Mouse (Mus musculus): Measurements from ENCODE around the gene Flnb.

Flnb gene

DNA sequence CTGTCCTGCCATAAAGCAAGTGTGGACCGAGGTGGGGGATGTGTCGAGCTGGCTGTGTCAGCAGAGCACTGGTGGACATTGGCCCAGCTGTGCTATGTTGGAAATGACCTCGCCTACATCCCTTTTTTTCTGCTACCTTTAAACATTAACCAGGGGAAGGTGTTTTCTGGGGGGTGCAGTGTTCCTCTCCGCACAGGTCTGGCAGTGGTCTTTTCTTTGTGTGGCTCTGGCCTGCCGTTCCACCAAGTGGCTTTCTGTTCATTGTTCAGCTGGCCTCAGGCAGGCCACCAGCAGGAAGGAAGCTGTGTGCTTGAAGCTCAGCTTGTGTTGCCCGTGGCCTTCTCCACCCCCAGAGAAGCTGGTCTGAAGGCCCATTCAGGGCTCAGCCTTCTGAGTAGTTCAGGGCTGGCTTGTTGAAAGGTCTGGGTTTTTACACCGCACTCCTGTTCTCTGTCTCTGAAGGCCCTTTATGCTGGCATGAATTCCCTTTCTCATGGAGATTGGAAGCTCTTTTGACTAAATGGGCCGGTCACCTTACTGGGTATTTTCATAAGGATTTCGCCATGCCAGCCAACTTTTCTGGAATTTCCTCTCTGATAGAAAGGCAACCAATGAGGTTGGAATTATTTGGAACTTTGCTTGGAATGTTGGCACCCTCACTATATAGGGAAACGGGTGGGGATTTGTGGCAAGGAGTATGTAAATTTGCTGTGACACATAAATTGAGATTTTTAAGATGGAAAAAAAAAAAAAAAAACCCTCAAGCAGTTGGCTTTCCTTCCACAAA, 8.6 kb downstream of the Flnb start:
- no peak for DNase-seq (ENCODE audit: extremely low read depth, low read depth)

DNA sequence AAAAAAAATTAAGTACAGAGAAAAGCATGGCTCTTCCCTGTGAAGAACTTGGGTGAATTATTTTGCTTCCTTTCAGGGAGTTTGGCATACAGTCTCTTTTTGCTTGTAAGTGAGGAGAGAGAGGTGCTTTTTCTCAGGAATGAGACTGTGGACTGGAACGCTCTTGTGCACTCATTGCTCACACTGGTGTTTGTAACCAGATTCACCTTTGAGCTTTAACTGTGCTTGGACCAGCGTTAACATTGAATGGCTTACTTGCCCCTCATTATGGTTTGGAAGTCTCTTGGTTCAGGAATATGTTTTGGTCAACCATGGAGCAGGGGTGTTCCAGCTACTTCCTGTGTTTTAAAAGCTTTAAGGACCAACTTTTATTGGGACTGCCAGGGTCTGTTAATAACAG, 11.4 kb downstream of the Flnb start:
- no peak for DNase-seq (ENCODE audit: extremely low read depth, low read depth)

DNA sequence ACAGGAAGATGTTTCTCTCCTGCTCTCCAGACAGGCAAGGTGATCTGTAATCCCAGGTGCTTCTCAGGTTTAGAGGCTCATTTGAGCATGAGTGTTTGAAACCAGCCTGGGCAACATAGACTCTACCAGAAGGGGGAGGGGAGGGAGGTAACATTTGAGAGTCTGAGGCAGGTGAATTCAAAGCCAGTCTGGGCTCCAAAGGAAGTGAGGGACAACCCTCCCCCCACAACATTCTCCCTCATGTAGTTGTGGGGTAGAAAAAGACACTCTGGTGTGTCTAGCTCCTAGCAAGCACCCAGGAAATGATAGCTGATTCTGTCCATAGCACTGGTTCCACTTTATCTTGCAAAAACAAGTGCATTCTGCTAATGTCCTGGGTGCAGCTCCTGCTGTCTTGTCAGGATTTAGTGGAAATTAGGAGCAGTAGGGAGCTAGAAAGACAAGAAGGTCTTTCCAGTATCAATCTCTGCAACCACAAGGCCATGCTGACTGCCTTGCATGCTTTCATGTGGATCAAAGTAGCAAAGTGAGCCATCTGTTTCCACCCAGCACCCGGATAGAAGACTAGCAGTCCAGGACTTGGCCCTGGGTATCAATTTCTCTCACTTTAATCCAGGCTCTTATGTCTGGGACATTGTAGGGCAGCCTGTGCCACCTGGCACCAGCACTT, 14.1 kb downstream of the Flnb start:
- DNase-seq (ENCODE audit: extremely low read depth, low read depth), result no peak

DNA sequence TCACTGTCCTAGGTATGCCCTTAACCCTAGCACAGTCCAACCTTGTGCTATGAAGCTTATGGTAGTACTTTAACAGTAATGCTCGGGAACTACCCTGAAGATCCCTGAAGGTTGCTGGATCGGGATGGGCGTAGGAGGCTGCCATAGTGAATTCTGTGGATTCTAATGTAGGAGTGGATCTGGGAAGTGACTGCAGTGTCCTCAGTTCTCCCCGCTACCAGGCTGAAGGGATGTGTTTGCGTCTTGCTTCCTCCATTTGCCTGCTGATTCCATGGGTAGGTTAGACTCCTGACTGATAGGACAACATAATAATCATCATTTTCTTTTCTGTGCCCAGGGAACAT, 14.7 kb downstream of the Flnb start:
- DNase-seq (ENCODE audit: extremely low read depth, low read depth), result no peak

- DNase-seq (ENCODE audit: extremely low read depth, low read depth), result no peak
These were observed 15.7 kb downstream of the Flnb start for GRCm38 (mm10) chr14:7833458-7833857.

DNA sequence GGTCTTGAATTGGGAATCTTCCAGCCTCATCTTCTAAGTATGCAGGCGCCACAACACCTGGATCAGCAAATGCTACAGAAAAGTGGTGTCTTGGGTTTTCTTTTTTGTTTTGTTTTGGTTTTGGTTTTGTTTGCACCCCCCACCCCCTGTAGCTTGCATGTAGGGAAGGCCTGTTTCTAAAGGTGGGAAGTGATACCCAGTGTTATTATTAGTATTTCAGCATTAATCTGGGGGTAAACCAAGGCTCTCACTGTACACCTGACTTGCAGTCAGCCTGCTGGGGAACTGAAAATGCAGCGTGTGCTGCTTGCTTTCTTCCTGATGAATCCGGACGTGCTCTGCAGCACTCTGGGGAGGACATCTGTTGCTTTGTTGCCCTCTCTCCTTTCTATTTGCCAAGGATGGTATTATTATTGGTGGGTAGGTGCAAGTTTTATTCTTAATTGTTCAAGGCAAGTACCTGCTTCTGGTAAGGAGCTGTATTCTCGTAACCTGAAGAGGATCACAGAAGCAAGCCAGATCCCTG, 20.9 kb downstream of the Flnb start:
- no peak for DNase-seq (ENCODE audit: extremely low read depth, low read depth)

GRCm38 (mm10) chr14:7839950-7840514, 22.3 kb downstream of the Flnb start:
- DNase-seq (ENCODE audit: extremely low read depth, low read depth), result no peak

- DNase-seq (ENCODE audit: extremely low read depth, low read depth), result no peak
These were observed 25.0 kb downstream of the Flnb start for GRCm38 (mm10) chr14:7842631-7843332.

- no peak for DNase-seq (ENCODE audit: extremely low read depth, low read depth)
These were observed 28.9 kb downstream of the Flnb start for GRCm38 (mm10) chr14:7846696-7847095.

GRCm38 (mm10) chr14:7847746-7848232, 30.0 kb downstream of the Flnb start:
- no peak for DNase-seq (ENCODE audit: extremely low read depth, low read depth)

- DNase-seq (ENCODE audit: extremely low read depth, low read depth), result no peak
These were observed 33.2 kb downstream of the Flnb start for GRCm38 (mm10) chr14:7850913-7851312.

GRCm38 (mm10) chr14:7851543-7852065, 33.8 kb downstream of the Flnb start:
- DNase-seq (ENCODE audit: extremely low read depth, low read depth), result no peak

- DNase-seq (ENCODE audit: extremely low read depth, low read depth), result no peak
These were observed 35.9 kb downstream of the Flnb start for GRCm38 (mm10) chr14:7853691-7854090.

DNA sequence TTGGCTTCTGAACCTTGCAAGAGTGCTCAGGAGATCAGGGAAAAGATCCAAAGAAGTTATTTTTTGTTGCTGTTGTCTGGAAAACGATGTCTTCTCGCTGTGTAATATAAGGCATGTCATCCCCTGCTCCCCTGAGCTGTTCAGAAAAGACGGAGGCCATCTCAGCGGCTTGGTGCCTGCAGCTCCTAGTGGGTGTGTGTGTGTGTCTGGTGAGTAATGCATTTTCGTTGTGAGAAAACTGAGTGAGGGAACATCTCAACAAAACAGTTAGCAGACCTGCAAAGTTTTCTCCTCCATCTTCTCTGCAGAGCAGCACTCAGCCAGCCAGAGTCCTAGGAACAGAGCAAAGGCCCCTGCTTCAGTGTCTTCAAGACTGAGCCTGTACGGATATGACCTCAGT, 36.6 kb downstream of the Flnb start:
- no peak for DNase-seq (ENCODE audit: extremely low read depth, low read depth)

DNA sequence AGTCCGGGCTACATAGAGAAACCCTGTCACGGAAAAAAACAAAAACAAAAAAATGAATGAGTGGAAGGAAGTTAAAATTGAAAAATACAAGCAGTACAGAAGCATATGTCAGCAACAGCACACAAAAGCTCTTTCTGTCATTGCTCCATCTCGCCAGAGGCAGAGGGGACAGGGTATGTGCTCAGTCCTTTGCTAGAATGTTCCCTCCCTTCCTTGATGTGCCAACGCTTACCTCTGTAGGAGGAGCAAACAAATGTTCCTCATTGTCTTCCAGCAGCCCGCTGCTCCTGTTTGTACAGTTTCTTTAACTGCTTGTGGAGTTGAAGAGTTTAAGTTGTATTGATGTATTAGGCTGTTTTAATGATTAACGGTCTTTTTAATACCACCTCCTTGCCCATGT, 37.3 kb downstream of the Flnb start:
- no peak for DNase-seq (ENCODE audit: extremely low read depth, low read depth)

DNA sequence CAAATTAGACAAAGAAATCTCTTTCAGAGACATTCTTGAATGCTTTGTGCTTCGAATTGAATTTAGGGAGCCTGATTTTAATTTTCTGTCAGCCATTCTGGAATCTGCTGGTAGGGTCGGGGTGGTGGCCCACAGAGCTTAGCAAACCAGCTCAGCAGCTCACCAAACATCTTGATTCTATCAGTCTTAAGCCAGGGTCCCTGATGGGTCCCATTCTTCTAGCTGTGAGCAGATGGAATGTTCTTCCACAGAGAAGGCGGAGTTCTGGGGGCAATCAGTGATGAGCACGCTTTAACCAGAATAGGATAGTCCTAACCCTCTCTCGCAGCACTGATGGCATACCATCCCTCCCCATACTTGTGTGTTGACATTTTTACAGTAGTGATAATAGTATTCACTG, 37.7 kb downstream of the Flnb start:
- no peak for DNase-seq (ENCODE audit: extremely low read depth, low read depth)

DNA sequence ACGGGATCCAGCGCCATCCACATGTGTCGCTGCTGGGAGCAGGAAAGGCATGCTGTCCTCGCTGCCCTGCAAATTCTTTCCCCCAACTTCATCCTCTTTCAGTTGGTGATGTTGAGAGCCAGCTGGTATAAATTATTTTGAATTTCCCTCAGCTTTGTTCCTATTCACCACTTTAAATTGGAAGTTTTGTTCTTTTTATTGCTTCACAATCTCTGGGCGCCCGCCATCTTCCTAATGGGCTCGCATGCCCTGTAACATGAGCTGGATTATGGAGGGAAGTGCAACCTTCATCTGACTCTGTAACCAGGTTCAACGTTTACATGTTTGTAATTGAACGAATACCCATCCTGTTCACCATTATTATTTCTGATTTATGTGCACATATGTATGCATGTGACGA, 38.6 kb downstream of the Flnb start:
- no peak for DNase-seq (ENCODE audit: extremely low read depth, low read depth)

GRCm38 (mm10) chr14:7857835-7858234, 40.1 kb downstream of the Flnb start:
- DNase-seq (ENCODE audit: extremely low read depth, low read depth), result no peak

GRCm38 (mm10) chr14:7858430-7858829, 40.7 kb downstream of the Flnb start:
- DNase-seq (ENCODE audit: extremely low read depth, low read depth), result no peak

DNA sequence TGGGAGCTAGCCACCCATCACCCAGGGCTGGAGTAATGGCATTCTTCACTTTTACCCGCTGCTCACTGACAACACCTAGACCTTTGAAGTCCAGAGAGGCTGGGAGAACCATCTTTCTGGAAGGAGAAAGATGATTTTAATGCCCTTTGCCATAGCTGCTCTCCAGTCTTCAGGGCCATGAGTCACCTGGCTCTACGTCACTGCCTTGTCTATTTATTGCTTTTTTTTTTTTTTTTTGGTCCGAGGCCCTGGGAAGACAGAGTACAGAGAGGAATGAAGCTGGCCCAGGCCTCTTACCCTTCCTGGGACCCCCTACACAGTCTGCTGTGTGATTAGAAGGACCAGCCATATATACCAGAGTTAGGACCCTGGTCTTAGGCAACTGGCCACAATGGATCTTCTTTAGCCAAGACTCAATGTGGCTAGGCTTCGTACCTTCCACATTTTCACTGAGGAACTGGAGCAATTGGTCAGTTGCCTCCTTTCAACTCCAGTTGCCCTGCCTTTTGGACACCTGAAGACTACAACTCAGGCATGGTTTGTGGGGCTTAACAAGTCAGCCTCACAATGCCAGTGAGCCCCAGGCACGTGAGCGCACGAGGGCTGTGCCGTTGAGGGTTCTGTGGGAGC, 42.9 kb downstream of the Flnb start:
- no peak for DNase-seq (ENCODE audit: extremely low read depth, low read depth)

- DNase-seq (ENCODE audit: extremely low read depth, low read depth), result no peak
These were observed 43.5 kb downstream of the Flnb start for GRCm38 (mm10) chr14:7861275-7861674.

All from MEL-GATA-1-ER (cell line).